Mouse (Mus musculus): ENCODE results near the gene Abhd6.

Gene Abhd6

DNA sequence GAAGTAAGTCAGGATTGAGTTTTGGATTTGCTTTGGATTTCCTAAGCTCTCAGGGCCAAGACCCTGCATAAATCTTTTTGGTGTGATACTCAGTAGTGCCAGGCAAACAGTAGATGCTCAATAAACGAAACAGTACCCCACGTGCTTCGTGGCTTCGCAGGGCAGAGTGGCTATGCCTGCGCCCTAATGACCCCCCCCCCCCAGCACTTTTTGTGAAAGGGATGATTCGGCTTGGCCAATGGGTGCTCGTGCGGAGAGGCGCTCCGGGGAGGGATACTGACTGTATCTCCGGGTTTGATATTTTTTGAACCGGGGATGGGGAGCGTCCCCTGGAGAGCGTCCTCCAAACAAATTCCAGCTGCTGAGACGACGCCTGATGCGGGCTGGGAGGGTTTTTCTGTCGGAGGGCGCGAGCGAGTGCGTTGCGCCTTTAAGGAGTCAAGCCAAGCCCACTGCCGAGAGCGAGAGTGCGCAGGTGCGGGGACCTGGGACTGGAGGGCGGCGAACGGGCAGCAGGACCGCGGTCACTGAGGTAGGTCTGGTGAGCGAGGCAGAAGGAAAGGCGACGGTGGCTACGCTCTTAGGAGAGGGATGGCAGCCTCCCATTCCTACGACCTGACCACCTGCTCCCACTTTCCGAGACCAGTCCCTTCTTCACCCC, at the start of gene Abhd6:
TSS of gene Abhd6 (plus strand) at position 471 of the 661 bp plus-strand sequence.
- DNase-seq, result peak; percentile 90

DNA sequence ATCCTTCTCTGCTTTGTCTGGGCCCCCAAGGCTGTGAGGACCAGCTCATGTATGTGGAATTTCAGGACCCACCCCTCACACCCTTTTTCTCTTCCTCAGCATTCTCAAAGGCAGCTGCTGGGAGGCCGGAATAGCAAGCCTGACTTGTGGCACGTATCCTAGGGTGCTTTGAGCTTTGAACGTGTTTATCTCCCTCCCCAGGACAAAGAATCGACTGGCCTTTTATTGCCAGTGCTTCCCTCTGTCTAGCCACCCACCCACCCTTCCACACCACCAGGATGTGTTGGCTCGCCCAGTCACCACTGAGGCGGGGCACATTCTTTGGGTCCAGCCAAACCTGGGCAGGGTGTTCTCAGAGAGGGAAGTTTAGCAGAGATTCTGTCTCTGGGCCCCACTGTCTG, 48.6 kb upstream of the Abhd6 start:
- DNase-seq, result no peak

DNA sequence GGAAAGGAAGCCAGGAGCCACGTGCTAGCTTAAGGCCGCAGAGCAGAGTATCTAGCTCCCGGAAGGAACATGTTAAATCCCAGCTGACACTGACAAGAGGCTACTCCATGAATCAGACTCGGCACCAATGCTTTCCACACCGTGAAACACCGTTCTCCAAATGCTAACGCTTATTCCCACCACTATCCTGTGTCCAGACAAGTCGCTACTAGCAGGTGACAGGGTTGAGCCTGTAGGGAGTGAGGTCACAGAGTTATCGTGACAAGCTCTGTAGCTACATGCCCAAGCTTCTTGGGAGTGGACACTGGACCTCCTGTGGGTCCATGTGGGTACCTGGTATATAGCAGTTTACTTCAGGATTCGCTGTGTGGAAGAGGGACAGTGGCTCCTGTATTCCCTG, 46.3 kb upstream of the Abhd6 start:
- DNase-seq, result no peak

DNA sequence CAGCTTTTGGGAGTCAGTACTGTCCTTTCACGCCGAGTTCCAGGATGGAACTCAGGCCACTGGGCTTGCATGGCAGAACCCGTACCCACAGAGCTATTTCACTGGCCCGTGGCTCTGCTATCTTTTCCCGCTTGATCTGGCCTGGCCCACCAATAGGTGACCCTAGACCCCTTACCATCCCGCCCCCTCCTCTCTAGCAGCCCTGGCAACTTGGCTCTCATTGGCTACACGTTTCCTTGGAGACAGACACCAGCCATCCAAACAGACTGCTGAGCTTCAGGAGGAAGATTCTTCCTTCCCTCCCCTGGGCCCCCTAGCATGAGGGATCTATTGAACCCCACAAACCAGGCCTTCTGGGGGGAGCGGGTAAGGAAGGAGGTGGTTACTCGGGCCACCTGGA, 45.7 kb upstream of the Abhd6 start, which contains the start of gene Gm45521:
TSS of gene Gm45521 (plus strand) at position 240 of the 400 bp plus-strand sequence.
- no peak for DNase-seq

DNA sequence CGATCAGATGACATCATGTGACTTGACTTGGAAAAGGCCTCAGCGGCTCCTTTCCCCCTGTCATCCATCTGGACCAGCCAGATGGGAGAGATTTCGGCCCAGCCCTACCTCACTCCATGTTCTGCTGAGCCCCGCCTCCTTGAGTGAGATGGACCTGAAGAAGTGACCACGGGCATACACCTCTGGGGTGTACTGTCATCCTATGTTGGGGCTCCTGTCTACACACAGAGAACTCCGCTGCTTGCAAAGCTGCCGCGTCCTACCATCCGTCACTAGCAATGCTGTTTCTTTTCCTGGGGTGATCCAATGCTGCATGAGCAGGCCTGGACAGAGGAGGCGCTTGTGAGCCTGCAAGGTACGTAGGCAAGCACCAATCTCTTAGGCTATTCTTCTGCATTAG, 42.1 kb upstream of the Abhd6 start:
- peak; percentile 57 for DNase-seq

DNA sequence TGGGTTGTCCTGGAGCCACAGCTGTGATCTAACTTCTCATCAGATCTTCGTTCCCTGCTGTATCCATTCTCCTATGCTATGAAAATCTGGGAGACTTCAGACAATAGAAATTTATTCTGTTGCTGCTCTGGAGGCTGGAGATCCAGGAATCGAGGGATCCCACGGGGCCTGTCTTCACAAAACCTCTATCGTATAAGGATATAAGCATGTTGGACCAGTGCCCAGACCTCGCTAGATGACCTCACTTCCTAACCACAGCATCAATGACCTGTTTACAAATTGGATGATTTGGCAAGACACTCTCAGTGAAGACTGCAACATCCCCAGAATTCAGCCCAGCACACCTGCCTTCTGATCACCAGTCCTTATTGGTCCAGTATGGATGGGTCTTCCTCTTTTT, 41.0 kb upstream of the Abhd6 start:
- DNase-seq, result no peak

DNA sequence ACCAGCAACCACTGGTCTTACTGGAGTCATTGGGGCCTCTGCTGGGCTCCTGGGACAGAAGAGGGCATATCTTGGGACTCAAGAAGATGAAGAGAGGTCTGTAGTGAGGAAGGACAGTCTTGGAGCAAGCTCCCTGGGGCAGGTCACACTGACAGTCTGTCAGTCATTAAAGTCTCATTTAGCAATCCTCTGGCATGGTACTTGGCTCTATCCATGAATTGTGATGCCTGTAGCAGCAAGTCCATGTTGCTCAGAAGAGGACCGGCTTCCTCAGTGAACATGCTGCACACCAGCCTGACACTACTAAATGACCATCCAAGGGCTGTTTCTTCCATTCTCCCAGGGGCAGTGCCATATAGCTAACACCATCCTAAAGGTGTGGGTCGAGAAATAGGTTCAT, 40.1 kb upstream of the Abhd6 start:
- DNase-seq, result no peak

DNA sequence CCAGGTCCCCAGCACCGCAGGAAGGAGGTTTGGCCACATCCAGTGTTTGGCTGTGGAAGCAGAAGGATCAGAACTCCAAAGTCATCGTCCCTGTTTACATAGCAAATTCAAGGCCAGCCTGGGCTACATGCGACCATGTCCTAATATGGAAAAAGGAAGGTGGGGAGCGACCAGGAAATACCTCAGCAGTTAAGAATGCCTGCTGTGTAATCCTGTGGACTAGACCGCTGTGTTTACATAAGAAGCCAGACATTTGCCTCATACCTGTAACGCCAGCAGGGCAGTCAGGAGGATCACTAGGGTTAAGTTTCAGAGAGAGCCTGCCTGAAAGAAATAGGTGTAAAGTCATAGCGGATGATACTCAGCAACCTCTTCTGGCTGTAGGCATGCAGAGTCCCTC, 39.5 kb upstream of the Abhd6 start:
- DNase-seq, result no peak

DNA sequence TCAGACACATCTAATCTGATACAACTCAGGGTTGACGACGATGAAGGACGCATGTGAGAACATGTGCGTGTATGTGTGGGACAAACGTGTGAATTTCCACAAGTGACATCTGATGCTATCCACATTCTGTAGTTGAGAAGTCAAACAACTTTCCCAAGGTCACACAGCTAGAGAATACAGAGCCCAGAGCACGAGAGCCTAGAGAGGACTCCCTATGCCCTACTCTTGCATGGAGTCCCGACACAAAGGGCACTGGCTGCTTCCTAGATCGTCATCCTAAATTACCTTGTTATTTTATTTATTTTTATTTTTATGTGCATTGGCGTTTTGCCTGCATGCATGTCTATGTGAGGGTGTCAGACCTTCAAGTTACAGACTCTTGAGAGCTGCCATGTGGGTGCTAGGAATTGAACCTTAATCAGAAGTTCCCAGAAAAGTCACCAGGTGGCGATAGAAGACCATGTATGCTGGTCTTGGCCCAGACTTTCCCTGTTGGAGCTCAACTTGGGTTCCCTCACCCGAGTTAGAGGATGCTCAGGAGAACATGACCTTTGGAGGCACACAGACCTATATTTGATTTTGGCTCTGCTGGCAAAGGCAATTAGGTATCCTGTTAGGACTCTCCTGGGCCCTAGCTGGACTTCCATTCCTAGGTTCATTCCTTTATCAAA, 38.3 kb upstream of the Abhd6 start:
- DNase-seq, result peak; percentile 86

DNA sequence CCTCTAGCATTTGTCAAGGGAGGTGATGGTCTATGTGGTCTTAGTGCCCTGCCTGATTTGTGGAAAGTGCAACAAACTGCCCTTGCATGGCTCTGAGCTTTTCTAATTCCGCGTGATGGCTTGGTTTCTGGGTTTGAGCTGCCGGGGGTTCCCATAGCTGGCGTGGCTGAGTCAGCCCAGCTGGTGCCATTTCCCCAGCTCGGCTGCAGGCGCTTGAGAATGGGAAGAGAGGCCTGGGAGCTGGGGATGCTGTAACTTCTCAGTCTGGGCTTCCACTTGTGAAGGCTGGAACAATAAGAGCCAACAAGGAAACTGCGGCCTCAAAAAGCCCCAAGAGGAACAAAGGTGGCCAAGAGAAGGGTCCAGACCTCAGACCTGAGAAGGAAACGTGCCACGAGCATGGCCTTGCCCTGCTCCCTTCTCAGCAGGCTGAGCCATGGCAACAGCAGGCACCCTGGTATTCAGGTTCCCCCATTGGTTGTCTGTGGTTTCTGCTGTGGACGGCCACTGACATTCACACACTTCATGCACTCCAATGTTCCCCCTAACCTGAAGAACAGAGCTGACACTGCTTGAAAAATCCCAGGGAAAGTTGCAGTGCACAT, 30.7 kb upstream of the Abhd6 start:
- DNase-seq, result no peak

DNA sequence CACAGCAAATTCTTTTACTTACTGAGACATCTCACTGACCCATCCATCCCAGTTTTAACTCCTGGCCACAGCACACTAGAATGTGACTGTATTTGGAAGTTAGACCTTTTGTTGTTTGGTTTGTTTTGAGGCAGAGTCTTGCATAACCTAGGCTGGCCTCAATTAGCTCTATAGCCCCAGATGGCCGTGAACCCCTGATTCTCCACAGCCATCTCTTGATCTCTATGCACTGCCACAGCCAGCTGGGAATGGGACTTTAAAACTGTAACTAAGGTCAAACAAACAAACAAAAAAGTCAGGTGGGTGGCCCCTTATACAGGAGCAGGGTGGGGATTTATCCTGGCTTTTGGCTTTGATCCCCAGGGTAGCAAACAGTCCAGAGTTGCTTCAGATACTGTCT, 28.1 kb upstream of the Abhd6 start:
- DNase-seq, result no peak

DNA sequence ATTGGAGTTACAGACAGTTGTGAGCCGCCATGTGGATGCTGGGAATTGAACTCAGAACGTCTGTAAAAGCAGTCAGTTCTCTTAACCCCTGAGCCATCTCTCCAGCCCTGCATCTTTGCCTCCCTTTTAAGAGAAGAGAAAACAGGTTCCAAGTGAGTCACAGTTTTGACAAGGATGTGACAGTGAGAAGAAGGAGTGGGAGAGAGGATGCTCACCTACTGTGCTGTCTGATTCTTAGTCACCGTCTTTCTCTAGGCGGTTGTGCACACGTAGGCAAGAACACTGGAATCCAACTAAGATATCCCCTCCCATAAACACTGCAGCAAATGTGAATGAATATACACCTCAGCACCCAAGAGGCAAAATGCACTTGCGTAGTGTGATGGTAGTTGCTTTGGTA, 27.5 kb upstream of the Abhd6 start:
- DNase-seq, result no peak

DNA sequence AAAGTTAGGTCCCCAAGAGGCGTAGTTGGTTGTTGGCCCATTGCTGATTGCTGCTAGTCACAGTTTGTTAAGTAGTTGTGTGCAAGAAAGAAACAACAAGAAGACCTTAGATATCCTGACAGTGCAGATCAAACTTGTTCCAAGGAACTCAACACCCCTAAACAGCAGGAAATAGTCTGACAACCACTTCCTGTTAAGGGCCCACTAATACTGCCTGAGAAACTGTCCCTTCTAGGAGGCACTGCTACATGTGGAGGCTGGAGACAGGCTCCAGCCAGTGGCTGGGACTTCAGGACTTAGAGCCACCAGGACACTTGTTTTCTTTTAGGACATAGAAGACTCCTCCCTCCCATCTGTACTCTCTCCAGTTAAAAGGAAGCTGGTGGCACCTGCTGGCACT, 25.2 kb upstream of the Abhd6 start:
- no peak for DNase-seq

DNA sequence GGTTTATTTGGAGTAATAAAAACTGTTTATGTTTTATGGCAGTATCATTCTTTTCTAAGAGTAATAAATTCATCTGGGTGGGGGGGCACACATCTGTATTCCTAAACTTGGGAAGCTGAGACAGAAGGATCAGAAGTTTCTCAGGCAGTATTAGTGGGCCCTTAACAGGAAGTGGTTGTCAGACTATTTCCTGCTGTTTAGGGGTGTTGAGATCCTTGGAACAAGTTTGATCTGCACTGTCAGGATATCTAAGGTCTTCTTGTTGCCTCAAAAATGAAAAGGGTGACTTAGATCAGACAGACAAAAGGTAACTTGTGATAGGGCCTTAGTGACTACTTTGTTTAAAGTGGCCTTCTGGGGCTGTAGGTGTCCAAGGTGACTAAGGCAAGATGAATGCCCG, 24.5 kb upstream of the Abhd6 start:
- DNase-seq, result no peak

DNA sequence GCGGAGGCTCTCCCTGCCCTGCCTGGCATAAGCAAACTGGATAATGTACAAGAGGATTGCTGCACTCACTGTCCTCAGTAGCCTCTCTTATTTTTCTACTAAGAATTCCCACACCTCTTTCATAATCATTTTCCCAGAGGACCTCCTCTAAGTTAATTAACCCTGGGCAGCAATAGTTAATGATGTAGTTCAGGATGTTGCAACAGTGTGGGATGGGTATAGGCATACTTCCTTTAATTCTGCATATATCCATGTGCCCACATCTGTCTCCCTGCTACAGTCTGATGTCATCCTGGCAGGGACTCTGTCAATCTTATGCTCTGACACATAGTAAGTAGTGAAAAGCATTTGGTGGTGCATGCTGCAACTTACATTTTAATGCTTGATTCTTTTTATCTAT, 21.5 kb upstream of the Abhd6 start:
- DNase-seq, result no peak

DNA sequence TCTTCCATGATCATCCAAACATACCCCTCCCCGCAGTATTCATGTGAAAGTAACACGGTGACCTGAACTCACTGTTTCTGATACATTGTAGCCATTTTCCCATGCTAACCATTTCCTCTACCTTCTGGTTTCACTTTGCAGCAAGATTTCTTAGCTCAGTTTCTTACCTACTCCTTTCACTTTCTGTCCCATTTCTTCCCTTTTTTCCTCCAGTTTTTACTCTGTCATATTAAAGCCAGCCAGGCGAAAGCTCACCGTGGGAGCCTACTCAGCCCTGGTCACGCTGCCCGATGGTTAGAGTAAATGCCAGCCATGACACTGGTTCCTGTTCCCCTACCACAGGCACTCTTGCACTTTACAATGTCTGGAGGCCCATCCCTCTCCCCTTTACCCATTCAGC, 15.8 kb upstream of the Abhd6 start:
- DNase-seq, result no peak

DNA sequence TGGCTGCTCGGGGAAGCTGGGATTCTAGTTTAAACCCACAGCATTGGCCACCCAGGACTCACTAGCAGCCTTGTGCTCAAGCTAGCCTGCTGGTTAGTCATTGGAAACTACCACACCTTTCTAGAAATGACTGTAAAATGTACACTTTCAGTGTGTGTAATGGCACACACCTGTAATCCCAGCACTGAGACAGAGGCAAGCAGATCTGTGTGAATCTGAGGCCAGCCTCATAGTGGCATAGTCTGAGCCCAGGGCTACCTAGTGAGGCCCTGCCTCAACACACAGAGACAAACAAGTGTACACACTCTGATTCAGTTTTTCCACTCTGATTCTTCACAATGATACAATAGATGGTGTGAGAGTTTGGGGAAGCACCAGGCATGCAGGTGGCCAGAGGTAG, 13.3 kb upstream of the Abhd6 start:
- no peak for DNase-seq

DNA sequence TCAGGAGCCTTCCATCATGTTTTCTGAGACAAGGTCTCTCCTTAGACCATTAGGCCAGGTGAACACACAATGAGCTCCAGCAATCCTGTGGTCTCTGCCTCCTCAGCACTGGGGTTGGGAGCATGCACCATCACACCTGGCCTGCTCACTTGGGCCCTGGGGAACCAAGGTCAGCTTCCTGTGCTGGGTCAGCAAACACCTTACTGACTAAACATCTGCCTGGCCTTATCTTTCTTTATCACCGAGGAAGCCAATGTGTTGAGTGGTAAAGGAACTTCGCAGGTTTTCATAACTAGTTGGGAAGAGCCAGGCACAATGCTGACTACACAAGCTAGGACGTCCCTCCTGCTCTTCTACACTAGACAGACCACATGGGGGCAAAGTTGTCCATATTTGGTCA, 12.7 kb upstream of the Abhd6 start:
- no peak for DNase-seq

DNA sequence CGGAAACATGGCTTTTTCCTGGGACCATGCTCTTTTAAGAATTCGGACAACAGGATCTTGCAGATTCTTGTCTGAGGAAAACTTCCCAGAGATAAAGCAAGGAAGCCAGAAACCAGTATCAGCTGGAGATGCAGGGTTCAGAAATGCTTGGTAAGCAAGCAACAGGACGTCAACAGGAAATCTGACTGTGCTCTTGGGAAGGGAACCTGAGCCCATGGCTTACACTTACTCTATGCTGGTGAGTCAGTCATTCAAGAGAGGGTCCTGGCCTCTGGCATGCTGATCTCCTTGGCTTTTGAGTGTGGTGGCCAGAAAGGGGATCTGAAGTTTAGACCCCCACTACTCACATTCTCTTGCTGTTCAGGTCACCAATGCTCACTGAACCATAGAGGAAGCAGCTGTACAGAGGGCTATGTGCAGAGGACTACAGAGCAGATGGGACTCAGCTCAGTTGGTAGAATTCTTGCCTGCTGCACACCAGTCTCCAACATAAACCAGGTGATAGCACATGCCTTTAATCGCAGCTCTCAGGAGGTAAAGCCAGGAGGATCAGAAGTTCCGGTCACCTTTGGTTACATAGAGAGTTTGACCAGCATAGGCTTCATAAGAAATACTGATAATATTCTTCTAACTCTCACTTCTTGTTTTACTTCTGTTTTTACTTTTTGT, 11.5 kb upstream of the Abhd6 start:
- no peak for DNase-seq

DNA sequence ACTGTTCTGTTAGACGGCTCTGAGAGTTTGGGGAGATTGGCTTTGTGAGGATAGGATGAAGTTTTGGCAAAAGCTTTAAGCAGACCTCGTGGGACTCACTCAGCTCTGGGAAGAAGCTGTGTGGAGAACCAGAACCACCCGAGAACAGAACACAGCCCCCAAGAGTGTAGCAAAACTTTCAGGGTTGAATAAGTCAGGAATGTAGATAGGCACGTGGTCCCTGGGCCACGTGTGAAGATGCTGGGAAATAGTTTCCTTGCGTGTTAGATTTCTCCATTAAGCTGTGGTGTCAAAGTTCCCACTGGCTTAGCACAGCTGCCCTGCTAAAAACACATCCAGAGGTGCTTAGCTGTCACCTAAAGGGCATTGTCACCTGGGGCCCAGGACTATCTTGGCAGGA, 10.5 kb upstream of the Abhd6 start:
- DNase-seq, result no peak

DNA sequence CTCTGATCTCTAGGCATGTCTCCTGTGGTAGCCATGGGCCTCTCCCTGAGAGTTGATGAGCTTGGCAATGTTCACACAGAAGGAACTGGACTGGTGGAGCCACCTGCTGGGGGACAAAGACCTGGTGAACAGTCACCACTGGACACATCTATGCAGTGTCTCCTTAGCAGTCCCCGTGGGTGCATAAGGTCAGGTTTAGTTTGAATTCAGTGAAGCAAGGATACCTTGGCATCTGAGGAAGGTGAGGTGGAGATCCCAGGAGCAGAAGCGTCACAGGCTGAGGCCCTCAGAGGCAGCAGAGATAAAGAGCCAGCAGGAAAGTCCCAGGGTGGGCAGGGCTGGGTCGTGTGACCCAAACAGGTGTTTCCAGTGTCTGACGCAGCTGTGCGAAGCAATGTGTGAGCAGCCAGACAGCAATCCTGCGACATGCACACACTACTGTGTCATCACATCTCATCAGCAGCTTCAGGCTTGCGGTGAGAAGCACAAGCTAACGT, 8.4 kb upstream of the Abhd6 start, which contains the start of gene Dnase1l3:
TSS of gene Dnase1l3 (minus strand) at position 303 of the 497 bp plus-strand sequence.
- no peak for DNase-seq

DNA sequence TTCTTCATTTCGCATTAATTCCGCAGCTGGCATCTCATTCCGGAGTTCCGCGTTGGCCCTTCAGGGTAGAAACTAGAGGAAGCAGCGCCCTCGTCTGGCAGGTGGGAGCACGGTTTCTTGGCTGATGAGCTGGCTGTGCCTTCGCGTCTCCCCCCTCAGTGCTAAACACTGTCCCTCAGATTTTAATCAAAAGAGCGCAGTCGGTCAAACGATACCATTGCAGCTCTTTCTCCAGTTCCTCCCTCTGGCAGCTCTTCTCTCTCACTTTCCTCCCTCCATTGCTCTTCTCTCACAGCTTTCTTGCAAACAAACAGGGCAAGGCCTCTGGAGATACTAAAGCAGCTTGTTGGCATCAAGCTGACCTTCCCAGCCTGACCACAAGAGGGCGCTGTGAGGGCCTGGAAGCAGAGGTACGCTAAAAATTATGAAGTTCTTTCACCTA, 5.4 kb upstream of the Abhd6 start:
- DNase-seq, result peak; percentile 93

DNA sequence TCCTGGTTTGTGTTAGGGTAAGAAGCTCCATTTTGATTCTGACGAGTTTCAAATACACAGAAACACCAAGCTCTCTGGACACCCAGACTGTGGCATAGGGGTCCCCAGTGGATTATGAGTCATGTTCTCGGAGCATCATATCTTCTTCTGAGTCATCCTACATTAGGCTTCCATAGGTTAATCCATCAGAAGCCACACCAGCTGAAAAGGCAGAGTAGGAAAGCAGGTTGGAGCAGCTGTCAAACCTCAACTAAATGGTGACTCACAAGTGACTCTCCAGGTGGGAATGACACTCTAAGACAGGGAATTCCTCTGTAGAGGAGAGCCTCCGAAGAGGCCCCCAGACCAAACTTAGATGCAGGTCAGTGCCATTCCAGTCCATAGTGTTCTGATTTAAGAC, 3.7 kb upstream of the Abhd6 start:
- DNase-seq, result no peak

DNA sequence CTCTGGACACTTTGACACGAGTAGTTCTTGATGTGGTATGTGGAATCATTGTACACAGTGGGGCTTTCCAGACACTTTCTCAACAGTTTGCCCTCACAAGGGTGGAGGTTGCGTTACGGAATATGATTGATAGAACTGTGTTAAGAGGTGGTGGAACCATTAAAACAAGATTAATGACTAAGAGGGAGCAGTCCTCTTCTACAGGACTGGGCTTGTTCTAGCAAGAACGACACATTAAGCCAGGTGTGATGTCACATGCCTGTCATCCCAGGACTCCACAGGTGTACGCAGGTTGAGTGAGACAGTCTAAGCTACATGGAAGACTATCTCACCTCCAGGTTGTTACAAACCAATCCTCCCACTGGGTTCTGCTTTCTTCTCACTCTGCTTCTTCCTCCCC, 3.3 kb upstream of the Abhd6 start:
- no peak for DNase-seq
